Mouse (Mus musculus): ENCODE measurements around the gene Selenov. TPM values are rescaled to one million over a fixed set of nuclear protein-coding genes. Genes with fewer than 3 reads are reported as not detected.

Gene Selenov
- total RNA-seq (2012; rRNA removed) (not detected in 2 replicates), polyA plus RNA-seq (2012; ENCODE audit: insufficient read depth in 1 of 2, insufficient read length in 2 of 2, low read depth in 1 of 2, low replicate concordance in 2 of 2, missing spikeins in 1 of 2) (not detected)

DNA sequence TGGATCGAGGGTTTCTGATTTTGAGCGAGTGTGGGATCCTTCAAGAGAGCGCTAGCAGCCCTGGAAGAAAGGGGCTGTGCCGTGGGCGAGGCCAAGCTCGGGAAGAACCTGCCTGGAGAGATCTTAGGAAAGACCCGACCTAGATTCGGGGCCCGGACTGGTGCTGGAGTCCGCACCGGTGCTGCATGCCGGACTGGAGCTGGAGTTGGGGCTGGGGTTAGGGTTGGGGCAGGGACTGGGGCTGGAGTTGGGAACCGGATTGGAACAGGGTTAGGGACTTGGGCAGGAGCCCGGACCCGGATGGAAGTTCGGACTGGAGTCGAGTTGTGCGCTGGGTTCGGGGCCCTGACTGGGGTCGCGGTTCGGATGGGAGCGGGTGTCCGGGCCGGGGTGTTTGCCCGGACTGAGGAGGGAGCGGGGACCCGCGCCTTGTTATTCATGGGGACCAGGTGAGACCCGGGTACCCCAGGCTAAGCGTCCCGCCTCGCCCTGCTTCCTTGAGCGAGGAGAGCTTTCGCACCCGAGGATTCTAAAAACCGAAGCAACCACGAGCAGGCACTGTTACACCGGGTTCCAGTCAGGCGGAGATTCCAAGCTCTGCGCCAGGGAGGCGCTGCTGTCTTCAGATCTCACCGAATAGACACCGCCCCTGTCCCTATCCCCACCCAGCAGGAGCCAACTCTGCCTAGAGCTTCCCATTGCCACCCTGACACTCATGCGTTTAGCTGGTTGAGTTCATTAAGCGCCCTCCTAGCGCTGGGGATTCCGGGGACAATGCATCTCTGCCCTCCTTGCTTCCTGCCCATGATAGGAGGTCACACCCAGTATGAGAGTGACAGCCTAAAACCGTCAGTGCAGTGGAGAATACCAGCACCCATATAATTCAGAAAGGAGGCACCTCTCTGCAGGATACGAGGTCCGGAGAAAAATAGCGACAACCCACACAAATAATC is at the start of gene Selenov:
Gene Selenov (minus strand): TSS at position 549 of the 953 bp plus-strand sequence.
- no peaks in the 10 kb centered on the region for H3K4me1 ChIP-seq (ENCODE audit: control insufficient read depth in 1 of 2, insufficient read depth in 2 of 2, low read length in 2 of 2)
- TF ChIP-seq EP300 (IDR thresholded peaks at IDR 0.05; ENCODE audit: low read depth in 1 of 2, low read length in 2 of 2) (no peak), CTCF (IDR thresholded peaks at IDR 0.05 in 2 of 3, conservative IDR thresholded peaks at IDR 0.05 in 1 of 3; ENCODE audit: control insufficient read depth in 1 of 3, insufficient read depth in 1 of 3, low read depth in 2 of 3, low read length in 3 of 3, poor library complexity in 1 of 3, severe bottlenecking in 1 of 3) (no peak), ELF1 (IDR thresholded peaks at IDR 0.05; ENCODE audit: low read depth, low read length) (no peak), USF2 (IDR thresholded peaks at IDR 0.05; ENCODE audit: borderline replicate concordance in 1 of 2, insufficient read depth in 1 of 2, low read depth in 1 of 2, low read length in 2 of 2) (no peak), E2F4 (IDR thresholded peaks at IDR 0.05; ENCODE audit: borderline replicate concordance, low read depth, low read length) (no peak), MYB (IDR thresholded peaks at IDR 0.05; ENCODE audit: low read depth, low read length) (no peak), ZMIZ1 (IDR thresholded peaks at IDR 0.05; ENCODE audit: low read depth, low read length) (no peak), ZC3H11A (IDR thresholded peaks at IDR 0.05; ENCODE audit: low read depth, low read length) (no peak), USF1 (IDR thresholded peaks at IDR 0.05; ENCODE audit: low read depth, low read length) (no peak), MEF2A (IDR thresholded peaks at IDR 0.05; ENCODE audit: extremely low read depth, insufficient replicate concordance, low read depth, low read length, poor library complexity, severe bottlenecking) (no peak), JUND (IDR thresholded peaks at IDR 0.05; ENCODE audit: low read depth, low read length) (no peak), MAX (IDR thresholded peaks at IDR 0.05; ENCODE audit: low read length) (no peak), NRF1 (IDR thresholded peaks at IDR 0.05; ENCODE audit: insufficient read depth, low read depth, low read length, poor library complexity, severe bottlenecking) (no peak), SMC3 (IDR thresholded peaks at IDR 0.05; ENCODE audit: low read depth, low read length) (no peak), TBP (IDR thresholded peaks at IDR 0.05; ENCODE audit: low read depth, low read length) (no peak)
- H3K4me3 ChIP-seq (ENCODE audit: control insufficient read depth in 1 of 2, insufficient read depth in 1 of 2, low read depth in 2 of 2, low read length in 2 of 2): no peak within 1 kb of the TSS

DNA sequence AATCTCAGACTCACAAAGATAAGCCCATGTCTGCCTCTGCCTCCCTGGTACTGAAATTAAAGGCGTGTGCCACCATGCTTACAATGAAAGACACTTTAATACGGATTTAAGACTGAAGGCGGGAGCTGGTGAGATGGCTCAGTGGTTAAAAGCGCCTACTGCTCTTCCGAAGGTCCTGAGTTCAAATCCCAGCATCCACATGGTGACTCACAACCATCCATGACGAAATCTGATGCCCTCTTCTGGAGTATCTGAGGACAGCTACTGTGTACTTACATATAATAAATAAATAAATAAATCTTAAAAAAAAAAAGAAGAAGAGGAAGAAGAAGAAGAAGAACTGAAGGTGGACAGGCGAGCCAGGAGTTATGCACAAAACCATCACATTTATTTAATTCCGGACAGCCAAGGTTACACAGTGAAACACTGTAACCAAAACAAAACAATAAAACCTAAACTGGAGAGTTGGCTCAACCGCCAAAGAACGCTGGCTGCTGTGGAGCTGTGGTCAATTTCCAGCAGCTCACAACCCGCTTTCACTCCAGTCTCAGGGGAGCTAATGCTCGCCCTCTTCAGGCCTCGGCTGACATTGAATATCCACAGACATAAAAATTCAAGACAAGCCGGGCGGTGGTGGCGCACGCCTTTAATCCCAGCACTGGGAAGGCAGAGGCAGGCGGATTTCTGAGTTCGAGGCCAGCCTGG is 48.4 kb upstream of the Selenov start:
- H3K79me2 ChIP-seq (ENCODE audit: control insufficient read depth, insufficient read depth, low read length, poor library complexity): peaks cover 40% of the 10 kb centered on the region
- H3K4me3 ChIP-seq (ENCODE audit: control insufficient read depth in 1 of 2, insufficient read depth in 1 of 2, low read depth in 2 of 2, low read length in 2 of 2): peak overlapping the region; percentile 46 to 48
- peaks cover 0 to 6% of the 10 kb centered on the region in 2 experiments; a peak in 1 of 4 replicates for H3K4me1 ChIP-seq (ENCODE audit: control insufficient read depth in 1 of 2, insufficient read depth in 2 of 2, low read length in 2 of 2)
- H3K36me3 ChIP-seq (ENCODE audit: control insufficient read depth in 1 of 2, insufficient read depth in 2 of 2, low read length in 2 of 2): peaks cover 0 to 13% of the 10 kb centered on the region in 2 experiments; a peak in 2 of 4 replicates
- H3K9me3 ChIP-seq (replicated peaks; ENCODE audit: insufficient read depth, low read length): no peaks in the 10 kb centered on the region
- no peaks in the 10 kb centered on the region for H3K27me3 ChIP-seq (ENCODE audit: control insufficient read depth in 1 of 2, insufficient read depth in 2 of 2, low read length in 2 of 2)
- H3K9ac ChIP-seq (ENCODE audit: control insufficient read depth, low read depth, low read length, poor library complexity, severe bottlenecking): peak overlapping the region; percentile 52
- DNase-seq (ENCODE audit: low read depth, low spot score): peak; percentile 87
- H3K27ac ChIP-seq (ENCODE audit: control insufficient read depth, low read depth, low read length): peak overlapping the region; percentile 72
- TF ChIP-seq TAL1 (IDR thresholded peaks at IDR 0.05; ENCODE audit: low read length): no peak
- 0 out of 2 replicates have a peak, but pooled peaks have one; percentile 45 for TF ChIP-seq HCFC1 (IDR thresholded peaks at IDR 0.05; ENCODE audit: low read depth, low read length)
- TF ChIP-seq BHLHE40 (IDR thresholded peaks at IDR 0.05; ENCODE audit: borderline replicate concordance, low read depth, low read length): no peak
- no peak for TF ChIP-seq GABPA (IDR thresholded peaks at IDR 0.05; ENCODE audit: low read depth, low read length)
- TF ChIP-seq MAX (IDR thresholded peaks at IDR 0.05; ENCODE audit: low read length): no peak
- TF ChIP-seq ZKSCAN1 (IDR thresholded peaks at IDR 0.05; ENCODE audit: low read depth, low read length): no peak
- TF ChIP-seq SMC3 (IDR thresholded peaks at IDR 0.05; ENCODE audit: low read depth, low read length): no peak
- no peak for TF ChIP-seq MYC (IDR thresholded peaks at IDR 0.05; ENCODE audit: low read depth, low read length)
- no peak for TF ChIP-seq CHD1 (IDR thresholded peaks at IDR 0.05; ENCODE audit: low read depth, low read length)
- TF ChIP-seq TCF12 (IDR thresholded peaks at IDR 0.05; ENCODE audit: low read depth, low read length): no peak
- no peak for TF ChIP-seq USF1 (IDR thresholded peaks at IDR 0.05; ENCODE audit: low read depth, low read length)
- no peak for TF ChIP-seq JUND (IDR thresholded peaks at IDR 0.05; ENCODE audit: low read depth, low read length)
- TF ChIP-seq SIN3A (IDR thresholded peaks at IDR 0.05; ENCODE audit: low read length): 0 out of 2 replicates have a peak, but pooled peaks have one; percentile 18
- peak; percentile 20; the same call in 1 of the 2 replicates for TF ChIP-seq NELFE (IDR thresholded peaks at IDR 0.05; ENCODE audit: low read depth, low read length)
- TF ChIP-seq GATA1 (IDR thresholded peaks at IDR 0.05; ENCODE audit: low read depth, low read length): no peak
- peak; percentile 39; the same call in 1 of the 2 replicates for TF ChIP-seq ELF1 (IDR thresholded peaks at IDR 0.05; ENCODE audit: low read depth, low read length)

More for the DNA sequence above, at the start of gene Selenov:
- H3K36me3 ChIP-seq (ENCODE audit: control insufficient read depth in 1 of 2, insufficient read depth in 2 of 2, low read length in 2 of 2): no peaks in the 10 kb centered on the region
- no peaks in the 10 kb centered on the region for H3K79me2 ChIP-seq (ENCODE audit: control insufficient read depth, insufficient read depth, low read length, poor library complexity)
- H3K9ac ChIP-seq (ENCODE audit: control insufficient read depth, low read depth, low read length, poor library complexity, severe bottlenecking): no peak within 1 kb of the TSS
- DNase-seq (ENCODE audit: low read depth, low spot score): no peak
- no peak within 1 kb of the TSS for H3K27ac ChIP-seq (ENCODE audit: control insufficient read depth, low read depth, low read length)
- H3K9me3 ChIP-seq (replicated peaks; ENCODE audit: insufficient read depth, low read length): no peaks in the 10 kb centered on the region
- H3K27me3 ChIP-seq (ENCODE audit: control insufficient read depth in 1 of 2, insufficient read depth in 2 of 2, low read length in 2 of 2): no peaks in the 10 kb centered on the region

All from MEL (cell line).